Mouse (Mus musculus) embryonic facial prominence, embryonic 10.5 days (tissue): Measurements from ENCODE around the gene F5. TPM values are rescaled to one million over a fixed set of nuclear protein-coding genes. Genes with fewer than 3 reads are reported as not detected.
"Not testable (repeated sequence)": the region's sequence is repeated elsewhere in the genome, so short reads cannot be mapped to it uniquely, and the experiment has no call there.

Experiments
- DNase-seq: peaks from one replicate; pipeline ENCODE4 v3.0.0-alpha.2; 2017; ENCODE audit warnings: low spot score
- H3K27ac ChIP-seq: fragments of 300-500 bp; sonication (generic); replicated peaks from 2 replicates; pipeline ENCODE4 v1.5.1; 2016; ENCODE audit warnings: mild to moderate bottlenecking
- H3K27me3 ChIP-seq: fragments of 300-500 bp; sonication (generic); replicated peaks from 2 replicates; pipeline ENCODE4 v1.6.1; 2016; ENCODE audit warnings: low read depth, mild to moderate bottlenecking; ENCODE audit not compliant: poor library complexity, severe bottlenecking
- H3K36me3 ChIP-seq: fragments of 300-500 bp; sonication (generic); replicated peaks from 2 replicates; pipeline ENCODE4 v1.6.1; 2016; ENCODE audit warnings: mild to moderate bottlenecking, moderate library complexity
- H3K4me1 ChIP-seq: fragments of 300-500 bp; sonication (generic); 2 replicates; pipeline ENCODE4 v1.6.1; 2016
- H3K4me3 ChIP-seq: fragments of 300-500 bp; sonication (generic); 2 replicates; pipeline ENCODE4 v1.5.1; 2016; ENCODE audit warnings: mild to moderate bottlenecking, moderate library complexity
- H3K9me3 ChIP-seq: fragments of 300-500 bp; sonication (generic); 2 replicates; pipeline ENCODE4 v1.6.1; 2016; ENCODE audit warnings: mild to moderate bottlenecking
- WGBS: fragments of 180-500 bp; shearing (Covaris S2); methylation state at CpG from one replicate; pipeline ENCODE4 v1.1.7; 2016; 5-methylcytosine and 5-hydroxymethylcytosine counted together
- polyA plus RNA-seq: library from polyadenylated mRNA; unstranded; fragments of >200 nt; fragmentation: Nextera tagmentation; extraction: Ambion mirVana; gene quantifications from 2 replicates; pipeline ENCODE4 v1.2.1, GENCODE M21; 2016

Gene F5
- polyA plus RNA-seq, 1 experiment from 2014 or later = 0.37 TPM

DNA sequence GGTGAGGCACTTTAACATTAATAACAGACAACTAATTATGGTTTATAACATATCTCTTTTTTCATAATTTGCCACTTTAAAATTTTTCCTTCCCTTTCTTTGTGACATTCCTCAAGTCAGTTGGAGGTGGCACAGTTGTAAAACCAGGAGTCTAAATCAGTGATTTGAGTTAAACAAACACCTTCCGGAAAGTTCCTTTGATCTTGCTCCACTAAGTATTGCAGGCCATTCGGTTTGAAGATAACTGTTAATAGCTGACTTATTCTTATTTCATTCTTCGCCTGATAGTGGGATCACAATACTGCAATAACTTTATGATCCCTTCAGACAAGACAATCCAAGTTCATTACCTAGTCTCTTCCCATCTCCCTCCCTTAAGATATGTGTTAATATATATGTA, 63.5 kb downstream of the F5 start:
- H3K4me3 ChIP-seq = no peak overlapping the region
- 84% methylated on average over 3 of the region's 3 CpGs for WGBS
- H3K27me3 ChIP-seq = no peaks in the 10 kb centered on the region; the same call in 1 of the 2 replicates
- no peak overlapping the region for H3K27ac ChIP-seq
- H3K36me3 ChIP-seq = no peaks in the 10 kb centered on the region
- H3K4me1 ChIP-seq = 0 out of 2 replicates have a peak, but pooled peaks cover 6% of the 10 kb centered on the region
- DNase-seq = no peak
- no peaks in the 10 kb centered on the region for H3K9me3 ChIP-seq

GRCm38 (mm10) chr1:164215540-164215939, 63.9 kb downstream of the F5 start:
- Histone ChIP-seq H3K4me1 (0 out of 2 replicates have a peak, but pooled peaks cover 6% of the 10 kb centered on the region), H3K27me3 (no peaks in the 10 kb centered on the region; the same call in 1 of the 2 replicates), H3K4me3 (no peak overlapping the region), H3K9me3 (no peaks in the 10 kb centered on the region), H3K36me3 (no peaks in the 10 kb centered on the region), H3K27ac (no peak overlapping the region)
- WGBS = 83% methylated on average over 6 of the region's 6 CpGs
- DNase-seq = no peak

GRCm38 (mm10) chr1:164217791-164218685, 66.4 kb downstream of the F5 start:
- Histone ChIP-seq H3K27me3 (peaks cover 8% of the 10 kb centered on the region), H3K9me3 (no peaks in the 10 kb centered on the region), H3K4me1 (0 out of 2 replicates have a peak, but pooled peaks cover 6% of the 10 kb centered on the region), H3K4me3 (no peak overlapping the region), H3K27ac (no peak overlapping the region), H3K36me3 (no peaks in the 10 kb centered on the region)
- WGBS = 48% methylated on average over 15 of the region's 15 CpGs
- DNase-seq = no peak

- no peak overlapping the region for H3K27ac ChIP-seq
- no peak for DNase-seq
- H3K36me3 ChIP-seq = no peaks in the 10 kb centered on the region
- peaks cover 13% of the 10 kb centered on the region for H3K27me3 ChIP-seq
- WGBS = 86% methylated on average over 4 of the region's 4 CpGs
- no peak overlapping the region for H3K4me3 ChIP-seq
- no peaks in the 10 kb centered on the region for H3K9me3 ChIP-seq
- 0 out of 2 replicates have a peak, but pooled peaks cover 6% of the 10 kb centered on the region for H3K4me1 ChIP-seq
Observed at GRCm38 (mm10) chr1:164220261-164220660, 68.6 kb downstream of the F5 start.

GRCm38 (mm10) chr1:164223089-164223488, 71.5 kb downstream of the F5 start:
- Histone ChIP-seq H3K4me1 (0 out of 2 replicates have a peak, but pooled peaks cover 2% of the 10 kb centered on the region), H3K4me3 (no peak overlapping the region), H3K27ac (no peak overlapping the region), H3K36me3 (no peaks in the 10 kb centered on the region), H3K27me3 (peaks cover 13% of the 10 kb centered on the region), H3K9me3 (no peaks in the 10 kb centered on the region)
- no peak for DNase-seq

GRCm38 (mm10) chr1:164231937-164232570, 80.4 kb downstream of the F5 start:
- not testable (repeated sequence) for DNase-seq, H3K4me3 ChIP-seq, H3K27ac ChIP-seq, H3K27me3 ChIP-seq, H3K4me1 ChIP-seq, H3K9me3 ChIP-seq, H3K36me3 ChIP-seq
- 93% methylated on average over 2 of the region's 4 CpGs for WGBS

- H3K4me1 ChIP-seq = no peaks in the 10 kb centered on the region
- H3K9me3 ChIP-seq = no peaks in the 10 kb centered on the region
- no peaks in the 10 kb centered on the region for H3K36me3 ChIP-seq
- 79% methylated on average over 1 of the region's 1 CpGs for WGBS
- no peak overlapping the region for H3K27ac ChIP-seq
- no peak overlapping the region for H3K4me3 ChIP-seq
- no peak for DNase-seq
- no peaks in the 10 kb centered on the region for H3K27me3 ChIP-seq
Observed at GRCm38 (mm10) chr1:164233447-164233846, 81.8 kb downstream of the F5 start.

DNA sequence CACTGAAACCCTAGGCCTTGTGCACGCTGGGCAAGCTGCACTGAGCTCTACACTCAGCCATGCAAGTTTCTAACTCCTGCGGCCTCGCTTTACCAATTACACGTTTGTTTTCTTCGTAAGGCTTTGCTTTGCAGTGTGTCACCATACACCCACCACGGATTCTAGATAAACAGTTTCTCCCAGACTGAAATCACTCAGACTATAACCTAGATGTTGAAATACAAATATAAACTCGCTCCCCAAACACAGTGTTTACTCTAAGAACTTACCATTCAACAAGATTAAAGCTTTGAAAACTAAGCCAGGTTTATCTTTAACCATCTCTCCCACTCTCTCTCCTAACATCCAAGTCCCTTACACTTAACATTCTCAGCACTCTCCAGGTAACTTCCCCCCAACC, 83.4 kb downstream of the F5 start:
- H3K9me3 ChIP-seq = no peaks in the 10 kb centered on the region
- no peaks in the 10 kb centered on the region for H3K36me3 ChIP-seq
- no peak overlapping the region for H3K27ac ChIP-seq
- H3K4me1 ChIP-seq = no peaks in the 10 kb centered on the region
- no peak overlapping the region for H3K4me3 ChIP-seq
- WGBS = 58% methylated on average over 7 of the region's 7 CpGs
- H3K27me3 ChIP-seq = no peaks in the 10 kb centered on the region
- no peak for DNase-seq

- H3K36me3 ChIP-seq = no peaks in the 10 kb centered on the region
- no peak overlapping the region for H3K4me3 ChIP-seq
- WGBS = 67% methylated on average over 7 of the region's 7 CpGs
- no peaks in the 10 kb centered on the region for H3K4me1 ChIP-seq
- H3K27me3 ChIP-seq = no peaks in the 10 kb centered on the region
- no peak overlapping the region for H3K27ac ChIP-seq
- DNase-seq = no peak
- no peaks in the 10 kb centered on the region for H3K9me3 ChIP-seq
Observed at GRCm38 (mm10) chr1:164236078-164236477, 84.4 kb downstream of the F5 start.

DNA sequence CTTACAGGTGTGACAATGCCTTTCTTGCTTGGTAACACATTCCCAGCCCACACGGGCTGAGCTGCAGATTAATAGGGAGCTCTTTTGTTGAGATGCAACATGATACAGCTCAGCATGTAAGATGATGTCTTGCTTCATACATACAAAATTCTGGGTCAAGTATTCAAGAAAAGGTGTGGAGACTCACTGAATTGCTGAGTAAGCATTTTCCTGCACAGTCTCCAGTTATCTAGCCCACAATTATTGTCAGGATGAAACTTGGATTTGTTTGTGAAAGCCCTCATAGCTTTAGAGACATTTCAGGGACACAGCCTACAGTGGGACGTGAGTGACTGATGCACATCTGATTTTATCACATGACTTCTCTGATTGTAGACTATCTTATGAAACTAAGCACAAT, 89.9 kb downstream of the F5 start:
- Histone ChIP-seq H3K4me3 (no peak overlapping the region), H3K4me1 (peaks cover 7% of the 10 kb centered on the region; the same call in 1 of the 2 replicates), H3K27ac (no peak overlapping the region), H3K27me3 (no peaks in the 10 kb centered on the region), H3K36me3 (no peaks in the 10 kb centered on the region), H3K9me3 (no peaks in the 10 kb centered on the region)
- DNase-seq = no peak
- 74% methylated on average over 2 of the region's 2 CpGs for WGBS

DNA sequence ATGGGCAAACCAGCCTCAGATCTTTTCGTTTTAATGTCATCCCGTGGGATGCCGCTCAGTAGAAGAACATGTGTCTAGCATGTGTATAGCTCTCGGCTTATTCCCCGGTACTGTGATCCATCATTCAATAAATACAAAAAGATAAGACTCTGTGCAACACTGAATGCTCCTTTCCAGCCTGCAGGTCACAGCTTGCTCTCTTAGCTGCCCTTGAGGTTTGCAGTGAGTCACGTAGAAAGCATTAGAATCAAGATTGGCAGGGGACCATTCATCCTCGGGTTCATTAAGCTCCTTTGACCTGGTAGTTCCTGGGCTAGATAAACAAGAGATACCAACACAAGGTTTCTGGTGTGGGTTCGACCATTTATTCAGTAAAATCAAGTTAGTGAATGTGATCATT, 91.2 kb downstream of the F5 start:
- Histone ChIP-seq H3K4me3 (no peak overlapping the region), H3K27ac (no peak overlapping the region), H3K9me3 (no peaks in the 10 kb centered on the region), H3K4me1 (peaks cover 14% of the 10 kb centered on the region), H3K27me3 (no peaks in the 10 kb centered on the region), H3K36me3 (no peaks in the 10 kb centered on the region)
- WGBS = 66% methylated on average over 8 of the region's 8 CpGs
- DNase-seq = no peak

GRCm38 (mm10) chr1:164247442-164247841, 95.8 kb downstream of the F5 start:
- Histone ChIP-seq H3K4me3 (peak overlapping the region; percentile 83), H3K9me3 (no peaks in the 10 kb centered on the region), H3K36me3 (no peaks in the 10 kb centered on the region), H3K27me3 (peaks cover 21% of the 10 kb centered on the region), H3K27ac (peak overlapping the region; percentile 90), H3K4me1 (peaks cover 39% of the 10 kb centered on the region)
- no peak for DNase-seq
- WGBS = 31% methylated on average over 8 of the region's 8 CpGs

GRCm38 (mm10) chr1:164247971-164248370, 96.3 kb downstream of the F5 start:
- peak overlapping the region; percentile 83 for H3K4me3 ChIP-seq
- no peaks in the 10 kb centered on the region for H3K9me3 ChIP-seq
- peak overlapping the region; percentile 90 for H3K27ac ChIP-seq
- peaks cover 21% of the 10 kb centered on the region for H3K27me3 ChIP-seq
- peaks cover 39% of the 10 kb centered on the region for H3K4me1 ChIP-seq
- 8% methylated on average over 10 of the region's 10 CpGs for WGBS
- no peaks in the 10 kb centered on the region for H3K36me3 ChIP-seq
- peak; percentile 42 for DNase-seq
